Mouse (Mus musculus) c-Kit-positive CD71-positive TER-119-negative erythroid progenitor cells, embryonic 14.5 days (primary cell): ENCODE measurements around the gene Tomm20.
"Not testable (repeated sequence)": the region's sequence is repeated elsewhere in the genome, so short reads cannot be mapped to it uniquely, and the experiment has no call there.

Experiments used
- DNase-seq: peaks from one replicate; pipeline ENCODE4 v3.0.0-alpha.2; 2013; ENCODE audit warnings: low read depth

Gene Tomm20

GRCm38 (mm10) chr8:126884202-126884926 lies 61.3 kb downstream of the Tomm20 start:
- no peak for DNase-seq

- DNase-seq: no peak
Measured at GRCm38 (mm10) chr8:126883752-126884151, 61.9 kb downstream of the Tomm20 start.

GRCm38 (mm10) chr8:126882586-126882985 lies 63.1 kb downstream of the Tomm20 start:
- not testable (repeated sequence) for DNase-seq

GRCm38 (mm10) chr8:126881641-126882140 lies 64.0 kb downstream of the Tomm20 start:
- DNase-seq: no peak
